Comparison of ENCODE assay signal across 10 mouse cellular contexts in the genomic region with DNA sequence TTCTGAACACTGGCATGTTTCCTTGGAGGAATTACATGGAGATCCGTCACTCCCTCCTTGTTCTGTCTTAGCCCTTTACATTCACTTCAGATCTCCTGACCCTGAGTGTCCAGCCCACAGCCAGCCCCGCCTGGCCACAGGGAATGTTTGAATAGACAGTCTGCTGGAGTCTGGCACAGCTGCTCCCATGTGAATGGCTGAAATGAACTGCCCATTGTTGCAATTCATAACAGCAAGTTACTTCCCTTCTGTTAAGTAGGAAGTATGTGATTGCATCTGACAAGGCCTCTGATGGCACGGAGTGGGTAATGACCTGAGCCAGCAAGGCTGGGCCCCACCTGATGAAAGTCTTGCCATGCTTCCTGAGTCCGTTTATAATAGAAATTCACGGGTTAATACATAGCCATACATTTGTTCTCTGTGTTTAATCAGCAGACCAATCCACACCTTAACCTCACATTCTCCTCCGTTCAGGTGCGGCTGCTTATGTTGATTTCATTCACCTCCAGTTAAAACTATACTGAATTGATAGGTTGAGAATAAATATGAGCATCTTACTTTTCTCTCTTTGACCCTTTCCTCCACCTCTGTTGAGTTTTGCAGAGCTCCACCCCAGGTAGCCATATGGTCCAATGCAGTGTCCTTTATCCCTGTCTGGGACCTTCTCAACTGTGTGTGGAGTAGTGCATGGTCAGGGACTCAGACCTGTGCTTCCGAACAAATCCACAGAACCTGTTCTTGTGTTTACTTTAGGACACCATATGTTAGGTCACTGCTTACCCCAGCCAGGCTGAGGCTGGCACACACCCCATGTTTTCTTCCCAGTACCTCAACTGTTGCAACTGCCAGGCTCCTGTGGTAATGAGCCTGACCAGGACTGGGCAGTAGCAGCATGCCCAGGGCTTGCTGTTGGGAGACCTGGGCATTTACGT.
DNase-seq lines count a peak whose midpoint lies in the region; ATAC-seq and TF ChIP-seq lines count a peak whose summit lies in the region.
"Had no signal": no experiment of that assay in that cellular context is flagged by ENCODE, and none has a peak within 500 bp of the region (broad histone marks: within the 10 kb centered on the region; RNA-seq: fewer than 3 reads in every experiment).

No protein-coding gene starts in this region.

- no peak overlapping the region for H3ac ChIP-seq in myocyte (ENCODE audit: control insufficient read depth, insufficient read length)

- H3K4me3 ChIP-seq in lung, embryonic 16.5 days (ENCODE audit: low read length): no peak overlapping the region
- no peak overlapping the region for H3K4me3 ChIP-seq in myocyte
- H3K4me3 ChIP-seq in heart, embryonic 10.5 days: no peak overlapping the region
- H3K4me3 ChIP-seq: embryonic facial prominence, embryonic 15.5 days; limb, embryonic 12.5 days had no signal

- no peaks in the 10 kb centered on the region for H3K27me3 ChIP-seq in lung, embryonic 16.5 days (ENCODE audit: control insufficient read depth, insufficient read depth, low read depth, low read length)
- H3K27me3 ChIP-seq in myocyte (ENCODE audit: control insufficient read depth, insufficient read depth, insufficient read length): no peaks in the 10 kb centered on the region
- H3K27me3 ChIP-seq in heart, embryonic 10.5 days (ENCODE audit: insufficient read depth, poor library complexity, severe bottlenecking): no peaks in the 10 kb centered on the region
- H3K27me3 ChIP-seq: embryonic facial prominence, embryonic 15.5 days; limb, embryonic 12.5 days had no signal

- peaks cover 9% of the 10 kb centered on the region for H3K36me3 ChIP-seq in lung, embryonic 16.5 days (ENCODE audit: control insufficient read depth, insufficient read depth, low read length)
- peaks cover 4% of the 10 kb centered on the region for H3K36me3 ChIP-seq in myocyte (ENCODE audit: control insufficient read depth, insufficient read depth)
- H3K36me3 ChIP-seq in heart, embryonic 10.5 days: peaks cover 19% of the 10 kb centered on the region

- H3K79me2 ChIP-seq in myocyte (ENCODE audit: control insufficient read depth, insufficient read depth): no peaks in the 10 kb centered on the region

- H3K27ac ChIP-seq in lung, embryonic 16.5 days (ENCODE audit: low read length): no peak overlapping the region; the same call in 1 of the 2 replicates
- H3K27ac ChIP-seq in heart, embryonic 10.5 days: no peak overlapping the region
- H3K27ac ChIP-seq: embryonic facial prominence, embryonic 15.5 days; limb, embryonic 12.5 days had no signal

- peak; percentile 32; the same call in 1 of the 2 replicates for ATAC-seq in lung, embryonic 16.5 days (ENCODE audit: low read depth)
- ATAC-seq in erythroid progenitor cell, adult 5-6 weeks (replicated peaks; ENCODE audit: low FRiP score, poor library complexity, severe bottlenecking): no peak

- H3K9ac ChIP-seq in lung, embryonic 16.5 days (ENCODE audit: low read length): no peak overlapping the region
- H3K9ac ChIP-seq: embryonic facial prominence, embryonic 15.5 days; limb, embryonic 12.5 days had no signal

- no peak overlapping the region for H3K4me2 ChIP-seq in lung, embryonic 16.5 days (ENCODE audit: low read depth, low read length)
- no peak overlapping the region for H3K4me2 ChIP-seq in myocyte (ENCODE audit: low read depth)
- H3K4me2 ChIP-seq: embryonic facial prominence, embryonic 15.5 days; limb, embryonic 12.5 days had no signal

- H3K9me3 ChIP-seq in lung, embryonic 16.5 days (ENCODE audit: control insufficient read depth, low read length): no peaks in the 10 kb centered on the region
- no peaks in the 10 kb centered on the region for H3K9me3 ChIP-seq in heart, embryonic 10.5 days
- H3K9me3 ChIP-seq: embryonic facial prominence, embryonic 15.5 days; limb, embryonic 12.5 days had no signal

- H3K4me1 ChIP-seq in lung, embryonic 16.5 days (replicated peaks; ENCODE audit: control insufficient read depth, insufficient read depth, low read length): peaks cover 17% of the 10 kb centered on the region
- H3K4me1 ChIP-seq in heart, embryonic 10.5 days: peaks cover 16% of the 10 kb centered on the region; the same call in 1 of the 2 replicates
- H3K4me1 ChIP-seq: limb, embryonic 12.5 days had no signal

- DNase-seq in lung, adult 18-20 months: no peak
- peak; percentile 80 for DNase-seq in cerebellum, adult 11-12 months
- peak; percentile 34 for DNase-seq in fibroblast of lung, adult 2 months (ENCODE audit: low read depth)
- DNase-seq in heart, embryonic 10.5 days (ENCODE audit: low spot score): no peak
- DNase-seq: heart, postnatal 4 days had no signal

- TF ChIP-seq POLR2A in myocyte (IDR thresholded peaks at IDR 0.05; ENCODE audit: insufficient read length, low read depth): no peak

- 58% methylated on average over 9 of the region's 9 CpGs for WGBS in lung, embryonic 16.5 days
- WGBS in heart, embryonic 10.5 days: 87% methylated on average over 9 of the region's 9 CpGs

TF ChIP-seq in myocyte, 11 proteins besides CTCF, POLR2A, EP300 and RAD21:
- TF ChIP-seq TCF12 (IDR thresholded peaks at IDR 0.05; ENCODE audit: insufficient read depth, poor library complexity, severe bottlenecking) (no peak), MYOD1 (IDR thresholded peaks at IDR 0.05; ENCODE audit: control insufficient read depth in 1 of 3, insufficient read length in 2 of 3, low read depth in 2 of 3) (peak in 2 of 3 experiments; percentile 30 to 59), MYOG (IDR thresholded peaks at IDR 0.05; ENCODE audit: control insufficient read depth in 1 of 3, insufficient read depth in 1 of 3, insufficient read length in 2 of 3, low read depth in 2 of 3) (peak in 1 of 3 experiments; percentile 62), SRF (IDR thresholded peaks at IDR 0.05; ENCODE audit: control insufficient read depth, insufficient read length, low read depth) (no peak), MAX (IDR thresholded peaks at IDR 0.05; ENCODE audit: low read depth) (no peak), USF1 (IDR thresholded peaks at IDR 0.05; ENCODE audit: low read depth) (no peak)

Comparison
In these comparisons a context has a peak if more than half of its experiments do, and no peak if none do; other contexts are left out.
1. DNase-seq: peak in cerebellum, adult 11-12 months (single experiment) and fibroblast of lung, adult 2 months (single experiment); none in lung, adult 18-20 months (0 of 2) and heart, embryonic 10.5 days (single experiment).